Mouse (Mus musculus): ENCODE results near the gene Col8a2.

Gene Col8a2

DNA sequence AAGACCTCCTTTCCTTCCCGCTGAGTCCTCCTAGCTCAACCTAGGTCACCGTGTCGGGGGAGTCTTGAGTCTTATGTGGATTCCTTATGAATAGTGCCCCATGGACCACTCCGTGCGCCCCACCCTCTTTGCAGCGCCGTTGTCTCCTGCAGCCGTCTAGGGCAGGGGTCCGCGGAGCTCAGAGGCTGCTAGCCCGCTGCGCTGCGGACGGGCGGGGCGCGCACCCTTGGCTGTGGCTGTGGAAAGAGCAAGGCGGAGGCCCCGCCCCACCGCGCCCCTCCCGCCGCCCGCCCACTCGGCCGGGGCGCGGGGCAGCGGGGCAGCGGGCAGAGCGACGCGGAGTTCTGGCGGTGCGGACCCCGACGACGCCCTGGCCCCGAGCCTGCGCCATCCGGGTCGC lies at the start of gene Col8a2:
Gene Col8a2, plus strand, starts transcription at position 302 of the 400 bp plus-strand sequence.
- DNase-seq (ENCODE audit: extremely low read depth, low read depth): no peak

DNA sequence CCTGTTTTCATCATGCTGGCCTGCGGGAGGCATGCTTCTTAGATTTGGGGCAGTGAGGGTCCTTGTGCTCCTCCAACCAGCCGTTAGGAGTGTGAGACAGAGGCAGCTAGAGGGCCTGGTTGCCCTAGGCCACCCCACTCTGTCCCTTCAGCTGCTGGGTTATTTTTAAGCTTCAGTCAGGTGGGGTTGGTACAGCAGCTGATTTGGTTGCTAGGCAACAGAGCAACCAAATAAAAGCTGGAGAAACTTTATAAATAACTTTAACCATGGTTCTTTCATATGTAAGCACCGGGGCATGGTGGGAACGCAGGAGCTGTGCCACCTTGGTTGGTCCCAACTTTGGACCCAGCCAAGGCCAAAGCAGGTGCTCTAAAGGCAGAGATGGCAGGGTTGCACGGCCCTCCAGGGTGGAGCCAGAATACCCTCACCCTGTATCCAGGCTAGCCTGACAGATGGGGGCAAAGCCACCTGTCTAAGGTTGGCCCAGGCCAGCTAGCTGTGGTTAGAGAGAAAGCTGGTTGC lies 48.8 kb upstream of the Col8a2 start:
- DNase-seq (ENCODE audit: extremely low read depth, low read depth): no peak

DNA sequence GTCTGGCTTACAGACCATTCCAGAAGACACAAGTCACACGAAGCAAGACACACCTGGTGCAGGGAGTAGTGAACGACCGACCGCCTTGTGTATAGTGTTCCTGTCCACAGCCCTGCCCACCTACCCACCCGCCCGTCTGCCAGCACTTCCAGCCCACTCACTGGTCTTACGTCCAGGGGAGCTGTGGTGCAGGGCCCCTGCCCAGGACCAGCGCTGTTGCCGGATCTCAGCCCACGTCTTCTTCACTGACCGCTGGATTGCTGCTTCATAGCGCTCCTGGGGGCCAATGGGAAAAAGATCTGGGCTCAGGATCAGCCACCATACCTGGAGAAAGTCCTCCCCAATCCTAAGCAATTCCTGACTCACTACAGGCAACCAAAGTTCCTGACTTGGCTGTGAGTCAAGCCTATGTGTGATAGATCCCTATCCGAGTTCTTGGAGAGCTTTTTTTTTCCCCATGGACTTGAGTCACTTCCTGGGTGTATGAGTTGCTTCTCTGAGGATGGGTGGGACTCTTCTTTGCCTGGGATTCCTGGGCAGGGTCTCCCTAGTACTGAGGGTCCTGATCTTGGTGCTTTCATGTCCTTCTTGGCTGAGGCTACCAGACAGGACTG lies 46.6 kb upstream of the Col8a2 start:
- DNase-seq (ENCODE audit: extremely low read depth, low read depth): no peak

DNA sequence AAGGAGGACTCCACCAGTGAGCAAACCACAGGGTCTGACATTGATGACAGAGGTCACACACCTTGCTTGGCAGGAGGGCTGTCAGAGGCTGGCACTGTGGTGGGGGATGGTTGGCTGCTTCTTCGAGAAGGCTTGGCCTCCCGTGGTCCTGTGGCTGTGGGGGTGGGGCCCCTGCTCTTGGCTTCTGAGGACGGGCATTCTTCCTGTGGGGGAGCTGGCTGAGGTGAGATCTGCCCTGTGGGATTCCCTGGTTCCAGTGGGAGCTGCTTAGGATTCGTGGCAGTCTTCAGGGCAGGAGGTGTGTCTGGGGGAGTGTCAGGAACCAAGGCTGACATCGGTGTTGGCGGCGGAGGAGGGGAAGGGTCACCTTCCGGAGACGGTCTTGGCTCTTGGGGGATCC lies 44.6 kb upstream of the Col8a2 start:
- no peak for DNase-seq (ENCODE audit: extremely low read depth, low read depth)

DNA sequence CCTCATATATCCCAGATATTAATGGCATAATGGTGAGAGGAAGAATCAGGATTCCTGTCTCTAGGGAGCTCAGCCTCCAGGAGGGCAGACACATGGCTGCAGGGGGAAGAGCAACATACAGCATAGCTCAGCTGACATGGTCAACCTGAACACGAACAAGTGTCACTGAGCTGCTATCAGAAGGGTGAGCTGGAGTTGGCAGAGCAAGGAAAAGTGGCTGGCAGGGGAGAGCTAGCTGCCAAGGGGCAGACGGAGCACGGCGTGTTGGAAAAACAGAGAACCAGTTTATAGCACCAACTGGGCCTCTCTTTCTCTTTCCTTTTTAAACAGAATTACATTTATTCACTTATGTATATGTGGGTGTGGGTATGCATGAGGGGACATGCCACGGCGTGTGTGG lies 44.1 kb upstream of the Col8a2 start:
- no peak for DNase-seq (ENCODE audit: extremely low read depth, low read depth)

DNA sequence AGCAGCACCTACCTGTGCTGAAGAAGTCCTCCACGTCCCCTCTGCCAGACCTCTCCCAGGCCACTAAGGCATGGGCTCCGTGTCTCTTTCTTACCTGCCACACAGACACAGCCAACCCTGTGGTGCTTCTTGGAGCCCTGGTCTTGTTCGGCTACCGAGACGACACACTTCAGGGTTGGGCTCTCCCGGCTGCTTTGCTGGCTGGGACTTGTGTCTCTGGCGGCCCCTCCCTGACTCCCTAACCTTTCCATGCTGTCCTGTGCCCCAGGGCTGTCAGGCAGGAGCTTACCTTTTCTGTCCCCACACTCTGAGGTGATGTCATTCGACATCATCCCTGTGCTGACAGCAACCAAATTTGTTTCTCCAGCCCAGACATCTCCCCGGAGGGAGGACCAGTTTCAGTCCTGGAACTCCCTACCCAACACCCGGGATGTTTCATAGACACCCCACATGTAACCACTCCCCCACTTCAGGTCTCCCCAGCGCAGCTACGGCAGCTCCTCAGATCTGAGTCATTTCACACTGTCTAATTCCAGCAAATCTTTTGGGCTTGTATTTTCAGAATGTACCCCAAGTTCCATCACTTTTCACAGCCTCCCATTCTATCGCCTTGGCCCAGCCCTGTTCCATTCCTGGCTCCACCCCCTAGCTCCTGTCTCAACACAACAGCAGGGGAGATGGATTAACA lies 40.2 kb upstream of the Col8a2 start:
- DNase-seq (ENCODE audit: extremely low read depth, low read depth): no peak

DNA sequence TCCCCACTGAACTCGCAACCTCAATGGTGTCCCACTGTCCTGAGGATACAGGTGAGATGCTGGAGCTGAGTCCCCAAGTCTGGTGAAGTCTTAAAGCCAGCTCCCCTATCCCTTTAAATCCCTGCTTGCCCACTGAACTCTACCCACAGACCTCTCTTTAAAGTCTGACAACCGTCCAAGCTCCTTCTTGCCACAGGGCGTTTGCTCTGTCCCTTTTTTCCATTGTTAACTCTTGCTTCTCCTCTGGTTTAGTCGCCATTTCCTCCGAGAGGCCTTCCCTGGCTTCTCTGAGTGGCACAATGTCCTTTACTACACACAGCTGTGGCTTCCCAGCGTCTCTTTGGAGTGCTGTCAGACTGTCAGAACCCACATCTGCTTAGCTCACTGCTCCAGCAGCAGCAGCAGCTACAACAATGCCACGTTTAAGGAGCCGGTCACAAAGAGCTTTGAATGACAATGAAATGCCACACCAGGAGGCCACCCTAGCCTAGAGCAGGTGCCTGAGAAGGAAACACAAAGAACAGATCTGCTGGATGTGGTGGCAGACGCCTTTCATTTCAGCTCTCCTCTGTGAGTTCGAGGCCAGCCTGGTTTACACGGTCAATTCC lies 38.2 kb upstream of the Col8a2 start:
- DNase-seq (ENCODE audit: extremely low read depth, low read depth): no peak

DNA sequence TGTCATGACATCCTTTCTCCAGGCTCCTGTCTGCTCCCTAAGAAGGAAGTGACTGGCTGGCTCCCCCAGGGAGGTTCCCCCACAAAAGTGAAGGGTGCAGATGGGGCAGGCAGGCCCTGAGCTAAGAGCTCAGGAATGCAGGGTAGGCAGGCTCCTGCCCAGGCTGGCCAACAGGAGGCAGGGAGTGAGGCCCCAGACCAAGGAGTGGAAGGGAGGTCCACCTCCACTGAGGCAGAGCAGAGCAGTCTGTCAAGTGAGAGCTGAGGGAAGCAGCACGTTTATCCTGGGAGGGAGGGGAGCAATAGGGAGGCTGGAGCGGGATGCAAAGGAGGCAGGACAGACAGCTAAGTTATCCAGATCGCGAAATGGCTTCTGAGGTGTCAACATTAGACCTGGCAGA lies 35.9 kb upstream of the Col8a2 start:
- no peak for DNase-seq (ENCODE audit: extremely low read depth, low read depth)

DNA sequence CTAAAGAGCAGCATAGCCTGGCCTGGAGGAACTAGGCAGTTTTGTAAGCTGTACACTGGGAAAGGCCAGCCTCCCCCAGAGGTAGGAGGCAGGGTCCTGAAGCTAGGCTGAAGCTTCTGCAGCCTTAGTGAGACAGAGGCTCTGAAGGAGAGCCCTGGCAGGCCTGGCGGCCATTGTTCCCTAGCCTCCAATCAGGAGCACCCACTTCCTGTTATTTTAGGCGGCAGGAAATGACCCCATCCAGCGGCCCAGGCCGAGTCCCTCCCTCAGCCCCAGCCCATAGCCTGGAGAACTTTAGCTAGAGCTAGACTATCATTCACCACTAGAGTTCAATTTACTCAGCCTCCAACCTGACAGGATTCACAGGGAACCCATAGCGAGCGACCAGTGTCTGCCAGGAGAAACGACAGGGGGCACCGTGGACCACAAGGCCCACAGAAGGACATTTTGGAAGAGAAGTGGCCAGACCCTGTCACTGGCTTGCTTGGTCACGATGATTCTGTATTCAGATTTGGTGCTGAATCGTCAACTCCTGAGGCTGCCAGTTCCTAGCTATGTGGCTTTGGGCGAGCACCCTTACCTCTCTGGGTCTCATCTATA lies 34.8 kb upstream of the Col8a2 start:
- DNase-seq (ENCODE audit: extremely low read depth, low read depth): no peak

DNA sequence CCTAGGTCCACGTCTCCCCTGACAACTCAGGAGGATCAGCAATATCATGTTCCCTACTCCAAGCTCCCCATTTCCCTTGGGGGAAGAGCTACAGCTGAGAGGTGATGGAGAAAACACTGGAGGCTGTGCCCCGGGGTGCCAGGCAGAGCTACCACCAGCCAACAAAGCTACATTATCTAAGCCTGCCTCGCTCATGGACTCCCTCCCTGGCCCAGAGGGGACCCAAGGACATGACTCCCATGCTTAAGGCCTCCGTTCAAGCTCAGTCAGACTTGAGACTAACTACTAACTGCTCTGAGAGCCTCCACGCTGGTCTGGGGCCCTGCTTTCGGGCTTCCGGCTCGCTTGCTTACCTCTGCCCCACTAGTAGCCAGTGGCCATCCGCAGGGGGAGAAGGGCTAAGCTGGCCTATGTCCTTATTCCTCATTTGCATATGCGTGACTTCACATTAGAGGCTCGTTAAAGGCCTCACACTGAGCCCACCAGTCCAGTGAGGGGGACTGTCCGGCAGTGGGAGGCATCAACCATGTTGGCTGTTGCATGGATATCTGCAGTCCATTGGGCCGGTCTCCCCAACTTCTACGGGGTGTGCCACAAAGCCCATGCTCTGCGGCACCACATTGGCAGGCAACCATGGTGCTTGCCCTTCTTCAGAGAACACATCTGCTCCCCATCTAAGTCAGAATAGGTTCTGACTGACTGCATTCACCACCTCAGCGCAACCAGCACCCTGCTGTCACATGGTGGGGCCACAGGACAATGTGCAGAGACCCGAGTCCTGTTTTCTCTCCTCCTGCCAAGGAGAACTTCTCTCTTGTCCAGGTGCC lies 34.0 kb upstream of the Col8a2 start:
- DNase-seq (ENCODE audit: extremely low read depth, low read depth): no peak

DNA sequence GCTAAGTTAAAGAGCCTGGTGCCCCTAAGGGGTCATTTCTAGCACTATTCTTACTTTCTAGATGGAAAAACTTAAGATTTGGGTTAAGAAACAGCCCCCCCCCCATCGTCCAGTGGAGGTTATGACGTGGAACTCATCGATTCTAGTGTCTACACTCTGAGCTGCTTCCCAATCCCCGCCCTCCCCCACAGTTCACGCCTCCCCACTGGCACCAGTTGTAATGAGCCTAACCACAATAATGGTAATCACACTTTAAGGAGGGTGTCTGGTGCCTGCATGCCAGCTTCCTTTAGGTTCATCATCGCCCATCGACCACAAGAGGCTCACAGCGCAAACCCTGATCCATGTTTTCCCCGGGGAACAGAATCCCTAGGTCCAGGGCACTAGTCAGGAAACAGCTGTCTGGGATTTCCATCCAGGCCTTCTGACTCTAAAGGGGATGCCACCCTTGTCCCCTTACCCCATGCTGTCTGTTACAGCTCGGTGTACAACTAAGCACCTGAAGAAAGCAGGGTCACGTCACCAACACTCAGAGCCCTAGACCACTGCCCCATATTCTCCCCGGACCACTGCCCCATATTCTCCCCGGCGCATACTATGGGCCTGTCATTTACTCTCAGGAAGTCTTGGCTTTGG lies 32.8 kb upstream of the Col8a2 start:
- DNase-seq (ENCODE audit: extremely low read depth, low read depth): no peak

DNA sequence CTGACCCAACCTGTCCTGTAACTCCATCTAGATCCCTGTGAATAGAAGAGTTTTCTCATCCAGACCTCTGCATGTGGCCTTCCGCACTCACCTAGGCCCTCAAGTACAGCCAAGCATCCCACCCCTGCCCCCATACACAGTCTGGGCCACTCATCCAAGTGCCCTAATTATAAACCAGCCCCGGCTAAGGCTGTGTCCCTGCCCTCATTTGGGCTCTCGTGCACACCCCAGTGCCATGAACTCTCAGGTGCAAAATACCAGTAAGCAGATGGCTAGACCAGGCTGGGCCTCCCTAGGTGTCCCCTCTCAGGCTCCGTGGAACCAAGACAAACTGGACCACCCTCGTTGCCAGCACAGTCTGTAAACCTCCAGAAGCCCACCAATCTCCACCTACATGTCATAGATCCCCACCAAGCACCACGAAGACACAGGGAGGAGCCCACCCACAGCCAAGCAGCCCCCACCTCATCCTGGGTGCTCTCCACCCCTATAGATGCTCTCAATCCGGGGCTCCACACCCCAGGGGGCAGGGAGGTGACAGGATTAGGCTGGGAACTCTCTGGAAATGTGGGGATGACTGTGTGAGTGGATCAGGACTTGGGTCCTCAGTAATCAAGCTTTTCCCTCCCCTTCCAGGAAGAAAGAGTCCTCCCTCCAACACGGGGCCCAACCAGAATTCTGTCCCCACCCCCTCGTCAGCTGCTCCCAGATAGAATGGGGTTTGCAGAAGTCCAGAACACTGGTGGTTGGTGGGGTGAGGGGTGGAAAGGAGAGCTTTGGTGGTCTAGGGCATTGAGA lies 32.1 kb upstream of the Col8a2 start:
- DNase-seq (ENCODE audit: extremely low read depth, low read depth): no peak

DNA sequence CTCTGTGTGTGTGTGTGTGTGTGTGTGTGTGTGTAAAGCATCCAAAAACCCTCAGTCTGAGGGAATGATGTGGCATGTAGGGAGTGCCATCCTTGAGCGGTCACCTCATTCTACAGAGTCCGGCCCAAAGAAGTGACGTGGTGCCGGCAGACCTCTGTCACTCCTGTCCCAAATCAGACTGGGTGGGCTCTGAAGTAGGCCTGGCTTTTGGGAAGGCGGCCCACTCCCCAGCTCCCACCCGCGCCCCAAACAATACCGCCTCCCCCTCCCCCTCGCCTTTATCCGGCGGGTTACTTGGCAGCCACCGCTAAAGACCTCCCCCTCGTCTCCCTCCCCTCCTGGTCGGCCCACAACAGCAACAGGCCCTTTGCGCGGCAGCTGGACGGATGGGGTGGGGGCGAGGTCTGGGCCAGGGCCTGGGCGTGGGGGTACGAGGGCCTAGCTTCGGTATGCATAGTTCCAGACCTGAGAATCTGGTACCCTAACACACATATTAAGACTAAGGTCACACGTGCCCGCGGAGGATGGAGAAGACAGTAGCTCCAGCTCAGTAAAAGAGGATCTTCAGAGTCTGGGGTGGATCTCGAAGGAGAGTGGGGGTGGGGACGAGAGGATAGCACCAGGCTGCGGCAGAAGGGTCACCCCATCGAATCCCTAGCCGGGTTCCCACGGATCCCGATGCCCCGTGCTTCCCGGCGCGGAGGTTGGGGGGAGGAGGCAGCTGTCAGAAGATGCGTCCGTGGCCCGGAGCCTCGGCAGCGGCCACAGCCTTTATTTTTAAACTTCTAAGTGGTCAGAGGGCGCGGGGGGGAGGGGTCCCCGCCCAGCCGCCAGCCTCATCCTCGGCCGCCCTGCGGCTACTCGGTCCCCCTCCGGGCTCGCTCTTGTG lies 31.2 kb upstream of the Col8a2 start:
- DNase-seq (ENCODE audit: extremely low read depth, low read depth): peak; percentile 33

DNA sequence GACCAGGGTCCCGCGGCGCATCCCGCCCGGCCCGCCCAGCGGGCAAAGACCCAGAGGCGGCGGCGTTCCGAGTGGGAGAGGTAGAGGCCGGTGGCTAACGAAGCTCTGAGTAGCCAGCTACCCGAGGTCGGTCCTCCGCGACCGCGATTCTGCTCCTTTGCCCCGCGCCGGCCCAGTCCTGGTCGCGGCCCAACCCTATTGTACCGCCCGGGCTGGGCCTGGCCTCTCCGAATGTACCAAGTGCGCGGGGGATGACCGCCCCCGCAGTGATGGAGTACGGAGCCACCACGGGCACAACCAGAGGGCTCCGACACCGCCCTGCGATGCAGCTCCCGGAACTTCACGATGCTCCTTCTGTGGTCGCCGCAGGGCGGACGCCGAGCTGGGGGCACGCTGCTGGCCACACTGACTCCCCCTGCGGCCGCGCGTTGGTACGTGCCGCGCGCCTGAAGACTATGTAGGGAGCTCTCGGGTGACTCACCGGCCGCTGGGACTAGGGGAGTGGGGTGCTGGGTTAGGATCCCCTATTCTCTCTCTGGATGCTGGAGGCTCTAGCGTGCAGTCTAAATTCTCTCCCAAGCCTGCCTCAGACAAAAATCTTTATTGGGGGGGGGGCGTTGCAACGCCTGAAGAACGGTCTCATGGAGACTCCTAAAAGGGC lies 30.3 kb upstream of the Col8a2 start, which contains the start of gene Map7d1:
Gene Map7d1, minus strand, starts transcription at position 213 of the 661 bp plus-strand sequence.
- peak; percentile 58 for DNase-seq (ENCODE audit: extremely low read depth, low read depth)

DNA sequence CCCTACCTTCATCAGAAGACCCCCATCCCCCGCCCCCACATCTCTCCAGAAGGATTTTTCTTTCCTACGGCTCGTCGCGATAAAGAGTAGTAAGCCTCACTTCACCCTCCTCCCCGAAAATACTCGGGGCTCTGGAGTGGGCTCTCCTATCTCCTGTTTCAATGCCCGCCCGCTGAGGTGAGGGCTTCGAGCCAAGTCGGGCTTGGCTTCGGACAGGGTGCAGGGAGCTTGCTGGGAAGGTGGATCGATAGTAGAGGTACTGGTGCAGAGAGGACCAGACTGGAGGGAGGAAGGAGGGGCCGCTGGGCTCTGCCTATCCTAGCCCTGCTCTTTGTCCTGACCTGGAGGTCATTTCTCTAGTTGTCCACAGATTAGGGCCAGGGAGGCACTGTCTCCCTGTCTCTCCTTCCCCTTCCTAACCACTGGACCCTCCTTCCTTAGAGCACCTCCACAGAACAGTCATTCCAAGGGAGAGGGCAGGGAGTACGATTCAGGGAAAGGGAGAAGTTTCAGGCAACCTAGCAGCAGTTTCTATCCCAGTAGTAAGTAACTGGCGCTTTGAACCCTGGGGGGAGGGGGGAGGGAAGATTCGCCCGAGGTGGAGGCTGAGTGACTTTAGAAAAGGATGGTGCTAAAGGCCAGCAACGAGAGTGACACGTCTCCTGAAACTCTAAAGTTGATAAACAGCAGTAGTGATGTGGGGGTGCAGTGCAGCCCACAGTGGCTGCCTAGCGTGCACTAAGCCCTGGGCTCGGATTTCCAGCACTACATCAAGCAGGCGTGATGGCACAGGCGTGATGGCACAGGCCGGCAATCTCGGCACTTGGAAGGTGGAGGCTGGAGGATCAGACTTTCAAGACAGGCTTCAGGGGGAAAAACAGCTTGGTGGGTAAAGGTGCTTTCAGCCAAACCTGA lies 29.4 kb upstream of the Col8a2 start:
- DNase-seq (ENCODE audit: extremely low read depth, low read depth): no peak

DNA sequence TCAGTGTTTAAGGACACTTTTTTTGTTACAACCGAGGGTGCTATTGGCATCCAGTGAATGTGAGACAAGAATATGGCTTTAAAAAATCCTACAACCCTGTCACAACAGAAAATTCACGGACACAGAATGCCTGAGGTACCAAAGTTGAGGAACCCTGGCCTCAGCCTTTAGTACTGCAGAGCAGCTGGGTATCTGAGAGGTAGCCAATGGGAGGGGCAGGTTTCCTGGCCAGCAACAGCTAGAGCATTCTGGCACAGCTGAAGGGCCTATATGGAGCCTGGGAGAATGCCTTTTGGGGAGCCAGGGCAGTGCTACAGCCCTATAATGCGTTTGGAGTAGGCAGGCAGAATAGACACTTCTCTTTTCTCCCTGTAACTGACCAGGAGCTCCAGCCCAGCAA lies 27.5 kb upstream of the Col8a2 start:
- DNase-seq (ENCODE audit: extremely low read depth, low read depth): no peak

DNA sequence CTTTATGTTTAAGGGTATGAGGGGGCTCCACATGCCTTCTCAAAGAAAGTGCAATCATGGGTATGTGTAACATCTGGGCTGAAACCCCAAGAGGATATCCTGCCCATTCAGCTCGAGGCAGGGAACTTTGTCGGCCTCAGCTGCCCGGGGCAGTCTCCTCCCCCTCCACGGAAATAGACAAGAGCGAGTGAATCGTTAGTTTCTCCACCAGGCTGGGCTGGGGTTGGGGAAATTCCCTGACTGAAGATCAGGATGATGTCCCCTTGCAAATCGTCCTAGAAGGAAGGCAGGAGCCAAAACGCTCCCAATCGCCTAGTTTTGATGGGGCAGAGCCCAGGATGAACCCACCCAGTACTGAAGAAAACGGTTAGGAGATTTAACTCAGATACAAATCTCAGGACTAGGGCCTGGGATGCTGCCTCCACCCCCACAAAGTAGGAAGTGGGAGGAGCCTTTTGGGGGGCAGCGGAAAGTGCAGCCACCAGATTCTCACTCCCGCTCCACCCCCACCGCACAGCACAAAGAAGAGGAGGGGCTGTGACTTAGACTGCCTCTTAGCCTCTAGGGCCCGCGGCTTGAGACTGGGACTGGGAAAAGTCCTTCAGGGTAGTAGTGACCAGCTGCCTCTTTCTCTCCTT lies 27.0 kb upstream of the Col8a2 start:
- peak; percentile 46 for DNase-seq (ENCODE audit: extremely low read depth, low read depth)
